Mouse (Mus musculus) kidney, adult 18-20 months (tissue): ENCODE data around the gene Siva1.

Experiments used
- DNase-seq: peaks from one replicate; pipeline ENCODE4 v3.0.0; 2021

Gene Siva1

GRCm38 (mm10) chr12:112679027-112679996 is 34.8 kb downstream of the Siva1 start:
- peak; percentile 48 for DNase-seq

DNA sequence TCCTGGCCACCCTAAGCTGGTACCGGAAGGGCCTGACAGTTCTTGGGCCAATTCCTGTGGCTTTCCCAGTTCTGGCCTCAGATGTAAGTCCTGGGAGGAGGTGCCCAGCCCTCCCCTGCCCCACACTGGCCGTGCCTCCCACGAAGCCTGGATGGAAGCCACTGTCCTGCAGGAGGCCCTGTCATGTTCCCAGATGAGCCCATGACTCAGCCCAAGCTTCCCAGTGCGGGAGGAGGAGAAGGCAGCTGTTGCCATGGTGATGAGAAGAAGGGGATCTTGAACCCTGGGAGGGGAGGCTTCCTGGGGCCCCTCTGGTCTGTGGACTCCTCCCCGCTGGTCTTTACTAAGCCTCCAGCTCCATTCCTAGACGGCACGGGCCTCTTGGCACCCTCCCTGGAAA is 38.9 kb downstream of the Siva1 start:
- DNase-seq, result no peak

GRCm38 (mm10) chr12:112688458-112688857 is 44.0 kb downstream of the Siva1 start:
- DNase-seq, result no peak

DNA sequence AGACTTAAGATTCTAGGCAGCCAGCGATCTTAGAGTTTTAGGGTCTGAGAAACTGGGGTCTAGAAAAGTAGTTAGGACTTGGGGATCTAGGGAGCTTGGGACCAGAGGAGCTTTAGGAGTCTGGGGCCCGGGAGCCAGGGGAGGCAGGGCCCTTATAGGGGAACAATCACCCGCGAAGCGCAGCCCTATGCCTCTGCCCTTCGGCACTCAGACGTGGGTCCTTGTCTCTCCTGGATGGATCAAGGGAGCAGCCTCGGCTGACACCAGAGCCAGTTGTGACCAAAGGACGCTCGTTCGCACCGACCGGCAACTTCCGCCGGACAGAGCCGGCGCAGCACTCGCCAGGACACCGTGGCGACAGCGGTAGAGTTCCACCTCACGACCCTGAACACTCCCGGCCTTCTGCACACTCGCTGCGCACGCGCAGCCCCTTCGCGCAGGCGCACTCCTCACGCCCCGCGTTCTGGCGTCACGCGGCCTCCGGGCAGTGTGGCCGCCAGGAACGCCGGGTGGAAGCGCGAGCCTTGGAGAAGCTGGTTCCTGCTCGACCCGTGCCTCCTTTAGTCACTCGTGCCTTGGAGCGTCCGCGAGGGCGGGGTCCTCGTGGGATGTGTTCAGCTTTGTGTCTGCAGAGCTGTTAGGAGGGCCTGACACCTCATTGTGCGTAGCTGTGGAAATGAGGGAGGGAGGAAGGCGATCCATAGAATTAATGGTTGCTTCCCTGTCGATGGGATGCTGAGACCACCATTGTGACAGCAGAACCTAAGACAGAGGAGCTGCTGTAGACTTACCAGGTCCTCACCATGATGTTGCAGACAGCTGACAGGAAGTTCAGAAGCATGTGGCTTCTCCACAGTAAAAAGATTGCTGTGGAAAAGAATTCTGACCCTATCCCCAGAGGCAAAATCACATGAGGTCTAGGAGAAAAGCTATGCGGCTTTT is 49.0 kb downstream of the Siva1 start:
- peak; percentile 94 for DNase-seq

DNA sequence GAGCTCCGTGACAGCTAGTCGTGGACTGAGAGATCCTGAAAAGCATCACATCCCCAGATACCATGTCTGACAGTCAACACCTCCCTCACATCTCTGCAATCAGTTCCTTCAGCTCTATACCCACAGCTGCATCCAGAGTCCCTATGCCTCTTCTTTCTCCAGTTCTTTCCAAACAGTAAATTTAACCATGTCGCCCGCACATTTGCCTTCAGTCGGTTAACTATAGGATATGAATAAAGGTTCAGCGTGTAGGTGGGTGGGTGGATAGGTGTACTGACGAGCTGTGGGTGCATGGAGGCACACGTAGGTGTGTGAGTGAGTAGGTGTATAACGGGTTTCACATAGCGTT is 49.6 kb downstream of the Siva1 start:
- no peak for DNase-seq

- no peak for DNase-seq
Observed at GRCm38 (mm10) chr12:112696806-112697425, 52.4 kb downstream of the Siva1 start.
